9 mouse cellular contexts compared by ENCODE assay signal in genomic region chr12:12904512-12904953, GRCm38 (mm10). TPM values are rescaled to one million over a fixed set of nuclear protein-coding genes. Genes with fewer than 3 reads are reported as not detected.
DNase-seq lines count a peak whose midpoint lies in the region; ATAC-seq and TF ChIP-seq lines count a peak whose summit lies in the region.
"Had no signal": no experiment of that assay in that cellular context is flagged by ENCODE, and none has a peak within 500 bp of the region (broad histone marks: within the 10 kb centered on the region; RNA-seq: fewer than 3 reads in every experiment).

No protein-coding gene starts in this region.

- H3K9me3 ChIP-seq in ES-E14 (ENCODE audit: control insufficient read depth, insufficient read depth, low read depth, low read length), result no peaks in the 10 kb centered on the region
- H3K9me3 ChIP-seq in hindbrain, embryonic 12.5 days (replicated peaks), result no peaks in the 10 kb centered on the region

- WGBS in hindbrain, embryonic 12.5 days, result 2% methylated on average over 23 of the region's 23 CpGs
- 84% methylated on average over 23 of the region's 23 CpGs for WGBS in thymus, adult 2 months

- H3K4me1 ChIP-seq in ES-E14 (ENCODE audit: control insufficient read depth in 2 of 2, insufficient read depth in 2 of 2, low read length in 2 of 2, poor library complexity in 1 of 2), result peaks cover 12 to 15% of the 10 kb centered on the region in 2 experiments
- peaks cover 40% of the 10 kb centered on the region for H3K4me1 ChIP-seq in hindbrain, embryonic 12.5 days
- H3K4me1 ChIP-seq in thymus, adult 2 months (replicated peaks; ENCODE audit: control insufficient read depth, insufficient read depth, low read length), result no peaks in the 10 kb centered on the region

- peak overlapping the region; percentile 58 to 64 for H3K4me3 ChIP-seq in ES-E14 (ENCODE audit: insufficient read depth in 1 of 2, low read depth in 1 of 2, low read length in 2 of 2, poor library complexity in 1 of 2, severe bottlenecking in 1 of 2)
- H3K4me3 ChIP-seq in hindbrain, embryonic 12.5 days, result peak overlapping the region; percentile 15
- H3K4me3 ChIP-seq in thymus, adult 2 months (ENCODE audit: control insufficient read depth, insufficient read depth, low read length), result no peak overlapping the region

- H3K27me3 ChIP-seq in hindbrain, embryonic 12.5 days, result no peaks in the 10 kb centered on the region
- H3K27me3 ChIP-seq in thymus, adult 2 months (ENCODE audit: control insufficient read depth, insufficient read depth, low read length), result no peaks in the 10 kb centered on the region

- H3K36me3 ChIP-seq in ES-E14 (ENCODE audit: control insufficient read depth, insufficient read depth, low read length, poor library complexity, severe bottlenecking), result no peaks in the 10 kb centered on the region
- no peaks in the 10 kb centered on the region for H3K36me3 ChIP-seq in hindbrain, embryonic 12.5 days
- H3K36me3 ChIP-seq in thymus, adult 2 months (ENCODE audit: control insufficient read depth, insufficient read depth, low read length), result no peaks in the 10 kb centered on the region

- H3K27ac ChIP-seq in ES-E14 (ENCODE audit: insufficient read depth, low read depth, low read length, poor library complexity, severe bottlenecking), result no peak overlapping the region
- peak overlapping the region; percentile 91 for H3K27ac ChIP-seq in hindbrain, embryonic 12.5 days
- no peak overlapping the region for H3K27ac ChIP-seq in thymus, adult 2 months (ENCODE audit: control insufficient read depth, insufficient read depth, low read length)
- H3K27ac ChIP-seq: macrophage had no signal

- DNase-seq in ES-E14 (ENCODE audit: low read depth, low spot score), result no peak
- DNase-seq in cerebellum, postnatal 36 days, result peak; percentile 90 to 95
- DNase-seq in frontal cortex, postnatal 36 days (ENCODE audit: low spot score in 2 of 2), result peak; percentile 78 to 87
- peak; percentile 87 to 90 for DNase-seq in layer of hippocampus, postnatal 10 days (ENCODE audit: low spot score in 2 of 2)
- peak; percentile 69 for DNase-seq in lung, postnatal 10 days
- peak; percentile 87 for DNase-seq in right cerebral cortex, adult 18-20 months
- no peak for DNase-seq in thymus, adult 2 months

- peak overlapping the region; percentile 45 for H3K9ac ChIP-seq in ES-E14 (ENCODE audit: insufficient read depth, low read depth, low read length, poor library complexity, severe bottlenecking)
- peak overlapping the region; percentile 58 for H3K9ac ChIP-seq in hindbrain, embryonic 12.5 days

- peak overlapping the region; percentile 56 for H3K4me2 ChIP-seq in hindbrain, embryonic 12.5 days (replicated peaks)

- ATAC-seq in hindbrain, embryonic 12.5 days (ENCODE audit: low FRiP score), result peak; percentile 97

- TF ChIP-seq POLR2A in thymus, adult 2 months (IDR thresholded peaks at IDR 0.05; ENCODE audit: control insufficient read depth, extremely low read depth, insufficient read depth, low read length, poor library complexity), result no peak

- in situ Hi-C loops in ES-E14 (cut with MboI; ENCODE audit: low sequenced_read_pairs in 2 of 2, unreplicated experiment in 2 of 2), result no loop called here

- no peak for TF ChIP-seq CTCF in thymus, adult 2 months (IDR thresholded peaks at IDR 0.05; ENCODE audit: borderline replicate concordance, control insufficient read depth, extremely low read depth, insufficient read depth, low read length, poor library complexity)

TF ChIP-seq in ES-E14, 5 proteins besides CTCF, POLR2A, EP300 and RAD21:
- no peak for TF ChIP-seq ZC3H11A (IDR thresholded peaks at IDR 0.05; ENCODE audit: borderline replicate concordance, low read depth, low read length)
- TF ChIP-seq HCFC1 (IDR thresholded peaks at IDR 0.05; ENCODE audit: borderline replicate concordance, insufficient read depth, low read length), result no peak
- no peak for TF ChIP-seq ZNF384 (IDR thresholded peaks at IDR 0.05; ENCODE audit: low read depth, low read length)
- no peak for TF ChIP-seq MAFK (IDR thresholded peaks at IDR 0.05; ENCODE audit: insufficient read depth, low read depth, low read length)
- TF ChIP-seq CHD2 (IDR thresholded peaks at IDR 0.05; ENCODE audit: low read depth, low read length), result no peak
TF ChIP-seq in ES-E14: peak in this region for 0.

RNA-seq across cellular contexts. Expression of gene Mycn, which starts 37.2 kb away (rescaled TPM):
- total RNA-seq in ES-E14 (2012; rRNA removed), result 76.8 and 110 TPM in 2 replicates
- polyA plus RNA-seq in hindbrain, embryonic 12.5 days (2016; fragmentation: Nextera tagmentation; extraction: Ambion mirVana), result 81.6 and 85.3 TPM in 2 replicates
- total RNA-seq in layer of hippocampus, postnatal 10 days (2021), result 10 to 100 TPM; 29.9 to 31.2 TPM
- 2.9 and 3.4 TPM in 2 replicates for polyA plus RNA-seq in thymus, adult 2 months (2012; rRNA removed)
- polyA plus RNA-seq: macrophage had no signal

Comparison
In these comparisons a context has a peak if more than half of its experiments do, and no peak if none do; other contexts are left out.
1. DNase-seq: peak in cerebellum, postnatal 36 days (2 of 2), frontal cortex, postnatal 36 days (2 of 2), layer of hippocampus, postnatal 10 days (2 of 2), lung, postnatal 10 days (single experiment) and right cerebral cortex, adult 18-20 months (single experiment); none in ES-E14 (single experiment) and thymus, adult 2 months (single experiment).